Mouse (Mus musculus) myocyte (in vitro differentiated cells): ENCODE measurements around the gene Reg3a.

ENCODE experiments used
- E2F4 ChIP-seq: IDR thresholded peaks from one replicate; pipeline ENCODE4 v1.6.1; 2011; ENCODE audit warnings: mild to moderate bottlenecking, control low read depth, moderate library complexity; ENCODE audit not compliant: insufficient read depth
- MAX ChIP-seq: IDR thresholded peaks from one replicate; pipeline ENCODE4 v1.6.1; 2011; ENCODE audit warnings: low read depth, mild to moderate bottlenecking, control low read depth
- POLR2A ChIP-seq: IDR thresholded peaks from one replicate; pipeline ENCODE4 v1.6.1; 2011; ENCODE audit warnings: low read depth, mild to moderate bottlenecking, control low read depth, moderate library complexity; ENCODE audit not compliant: insufficient read length

DNA sequence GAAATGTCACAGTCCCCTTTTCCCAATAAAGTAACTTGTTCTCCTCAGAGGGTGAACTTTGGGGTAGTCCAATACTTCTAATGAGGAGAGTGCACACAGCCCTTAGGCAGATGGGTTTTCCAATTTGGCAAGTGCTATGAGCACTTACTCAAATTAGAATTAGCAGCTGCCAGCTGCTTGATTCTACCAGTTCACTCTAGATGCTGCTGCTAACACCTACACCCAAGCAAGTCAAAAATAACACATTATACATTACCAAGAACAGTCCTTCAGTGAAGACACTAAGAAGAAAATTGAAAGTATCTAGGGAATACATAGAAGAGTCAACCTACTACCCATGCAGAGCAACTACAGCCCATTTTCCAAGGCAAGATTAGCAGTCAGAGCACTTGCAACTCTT, 40.2 kb upstream of the Reg3a start:
- TF ChIP-seq POLR2A: no peak
- no peak for TF ChIP-seq MAX
- TF ChIP-seq E2F4: no peak
